Mouse (Mus musculus) T-helper 1 cell (primary cell): ENCODE results near the gene Luc7l2.

Experiments
- in situ Hi-C: fragments of 300-600 bp; cut with MboI, MseI; formaldehyde crosslinking; loops from one replicate; pipeline ENCODE4 v1.15.1; 2025; ENCODE audit warnings: high pct_unique_total_duplicates

The Luc7l2 gene

GRCm38 (mm10) chr6:38552636-38553000, 1.5 kb downstream of the Luc7l2 start:
- in situ Hi-C loops = no loop called here

GRCm38 (mm10) chr6:38576096-38576495, 25.0 kb downstream of the Luc7l2 start:
- in situ Hi-C loops = no loop called here

GRCm38 (mm10) chr6:38580112-38580857, 29.2 kb downstream of the Luc7l2 start:
- in situ Hi-C loops = no loop called here

GRCm38 (mm10) chr6:38581711-38582110, 30.6 kb downstream of the Luc7l2 start:
- in situ Hi-C loops = no loop called here

- in situ Hi-C loops = no loop called here
These were observed 46.3 kb downstream of the Luc7l2 start for GRCm38 (mm10) chr6:38597481-38597880.

GRCm38 (mm10) chr6:38609892-38610291, 58.8 kb downstream of the Luc7l2 start:
- in situ Hi-C loops = no loop called here

GRCm38 (mm10) chr6:38622406-38622805, 71.3 kb downstream of the Luc7l2 start:
- in situ Hi-C loops = no loop called here

GRCm38 (mm10) chr6:38623457-38623856, 72.3 kb downstream of the Luc7l2 start:
- in situ Hi-C loops = no loop called here

- in situ Hi-C loops = no loop called here
These were observed 73.3 kb downstream of the Luc7l2 start for GRCm38 (mm10) chr6:38624439-38624838.

GRCm38 (mm10) chr6:38626086-38626485, 75.0 kb downstream of the Luc7l2 start:
- in situ Hi-C loops = no loop called here

- in situ Hi-C loops = no loop called here
These were observed 75.9 kb downstream of the Luc7l2 start for GRCm38 (mm10) chr6:38627081-38627480.

- in situ Hi-C loops = no loop called here
These were observed 76.4 kb downstream of the Luc7l2 start for GRCm38 (mm10) chr6:38627486-38627885.

- in situ Hi-C loops = no loop called here
These were observed 78.4 kb downstream of the Luc7l2 start for GRCm38 (mm10) chr6:38629556-38629955.

GRCm38 (mm10) chr6:38632826-38633225, 81.7 kb downstream of the Luc7l2 start:
- in situ Hi-C loops = no loop called here

GRCm38 (mm10) chr6:38634461-38634860, 83.3 kb downstream of the Luc7l2 start:
- in situ Hi-C loops = no loop called here

GRCm38 (mm10) chr6:38635941-38636851, 85.1 kb downstream of the Luc7l2 start:
- in situ Hi-C loops = no loop called here

GRCm38 (mm10) chr6:38636852-38637618, 85.9 kb downstream of the Luc7l2 start, which contains the start of gene Klrg2:
TSS of gene Klrg2 (minus strand) at chr6:38637242.
- in situ Hi-C loops = no loop called here

- in situ Hi-C loops = loop anchor here (10.0 kb wide), 1 partner anchor 264 kb away; no protein-coding TSS in a partner anchor
These were observed 89.3 kb downstream of the Luc7l2 start for GRCm38 (mm10) chr6:38640401-38640800.

GRCm38 (mm10) chr6:38641228-38641627, 90.1 kb downstream of the Luc7l2 start:
- in situ Hi-C loops = loop anchor here (10.0 kb wide), 1 partner anchor 264 kb away; no protein-coding TSS in a partner anchor

GRCm38 (mm10) chr6:38641645-38642044, 90.5 kb downstream of the Luc7l2 start:
- in situ Hi-C loops = loop anchor here (10.0 kb wide), 1 partner anchor 263 kb away; no protein-coding TSS in a partner anchor

GRCm38 (mm10) chr6:38642593-38642992, 91.5 kb downstream of the Luc7l2 start:
- in situ Hi-C loops = loop anchor here (10.0 kb wide), 1 partner anchor 262 kb away; no protein-coding TSS in a partner anchor
